8 mouse cellular contexts compared by ENCODE assay signal in the genomic region with DNA sequence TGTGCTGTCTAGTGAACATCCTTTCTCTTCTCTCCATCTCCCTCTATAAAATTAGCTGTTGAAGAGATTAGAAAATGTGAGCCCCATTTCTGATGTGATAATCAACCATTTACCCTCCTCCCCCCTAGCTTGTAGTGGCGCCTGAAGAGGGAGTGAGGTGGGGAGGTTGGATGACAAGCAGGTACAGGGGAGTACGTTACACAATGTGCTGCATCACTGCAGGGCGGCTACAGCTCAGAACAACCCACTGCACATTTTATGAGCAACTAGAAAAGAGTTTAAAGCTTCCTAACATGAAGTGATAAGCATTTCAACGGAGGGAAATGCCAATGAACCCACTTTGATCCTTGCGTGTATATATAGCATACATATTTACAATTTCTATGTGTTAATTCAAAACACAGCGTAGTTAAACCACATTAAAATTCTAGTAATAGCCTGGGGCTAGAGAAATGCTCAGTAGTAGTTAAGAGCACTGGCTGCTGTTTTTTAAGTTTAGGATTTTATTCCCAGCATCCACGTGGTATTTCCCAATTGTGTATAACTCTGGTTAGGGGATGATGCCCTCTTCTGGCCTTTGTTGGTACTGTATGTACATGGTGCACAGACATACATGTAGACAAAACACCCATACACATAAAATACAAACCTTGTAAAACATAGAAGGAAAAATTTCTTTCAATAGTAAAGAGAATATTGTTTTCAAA. TPM values are rescaled to one million over a fixed set of nuclear protein-coding genes. Genes with fewer than 3 reads are reported as not detected.
DNase-seq lines count a peak whose midpoint lies in the region; ATAC-seq and TF ChIP-seq lines count a peak whose summit lies in the region.

No protein-coding gene starts in this region.

- no peak overlapping the region for H3K27ac ChIP-seq in midbrain, embryonic 12.5 days (replicated peaks)

- H3K27me3 ChIP-seq in midbrain, embryonic 12.5 days, result no peaks in the 10 kb centered on the region

- no peaks in the 10 kb centered on the region for H3K36me3 ChIP-seq in midbrain, embryonic 12.5 days

- H3K9me3 ChIP-seq in midbrain, embryonic 12.5 days, result no peaks in the 10 kb centered on the region

- no peak for TF ChIP-seq POLR2A in brain, embryonic 14.5 days (IDR thresholded peaks at IDR 0.05; ENCODE audit: borderline replicate concordance, extremely low read depth, insufficient read depth, insufficient read length, poor library complexity, severe bottlenecking)

- H3K4me3 ChIP-seq in midbrain, embryonic 12.5 days, result no peak overlapping the region

- WGBS in midbrain, embryonic 12.5 days, result 77% methylated on average over 7 of the region's 7 CpGs

- DNase-seq in gastrocnemius, postnatal 10 days, result peak; percentile 65
- DNase-seq in gastrocnemius, adult 8-10 months (ENCODE audit: low spot score in 2 of 2), result no peak
- peak; percentile 25 to 31 for DNase-seq in B cell, adult 2 months
- DNase-seq in brain, embryonic 14.5 days (ENCODE audit: low read depth), result peak; percentile 80
- DNase-seq in layer of hippocampus, adult 18-20 months (ENCODE audit: low spot score in 2 of 2), result peak; percentile 30 to 80
- peak; percentile 63 for DNase-seq in thymus, postnatal 14 days

- no peak overlapping the region for H3K4me2 ChIP-seq in midbrain, embryonic 12.5 days (replicated peaks)

- peak; percentile 50; the same call in 1 of the 2 replicates for TF ChIP-seq CTCF in brain, embryonic 14.5 days (IDR thresholded peaks at IDR 0.05; ENCODE audit: borderline replicate concordance, extremely low read depth, insufficient read depth, insufficient read length)

- 0 out of 2 replicates have a peak, but pooled peaks have one; percentile 35 for ATAC-seq in frontal cortex, adult (ENCODE audit: low TSS enrichment)
- ATAC-seq in midbrain, embryonic 12.5 days (ENCODE audit: low FRiP score, low read depth), result peak; percentile 23; the same call in 1 of the 2 replicates

- H3K4me1 ChIP-seq in midbrain, embryonic 12.5 days, result no peaks in the 10 kb centered on the region

- no peak overlapping the region for H3K9ac ChIP-seq in midbrain, embryonic 12.5 days (replicated peaks)

RNA-seq across cellular contexts. Expression of a gene that starts 7.6 kb away (rescaled TPM):
- total RNA-seq in gastrocnemius, postnatal 10 days (2021), result 10 to 100 TPM; 31.9 to 33.2 TPM
- total RNA-seq in gastrocnemius, adult 8-10 months (2022), result 1 to 10 TPM in 2 of 4 experiments, under 1 TPM in 2; 0.36 to 6.5 (median 1.5) TPM
- 9.5 and 15.9 TPM in 2 replicates for polyA plus RNA-seq in brain, embryonic 14.5 days (2012; rRNA removed)
- total RNA-seq in layer of hippocampus, adult 18-20 months (2021), result 1 to 10 TPM in 1 of 2 experiments, under 1 TPM in 1; 0.63 to 7.3 TPM
- polyA plus RNA-seq in midbrain, embryonic 12.5 days (2016; fragmentation: Nextera tagmentation; extraction: Ambion mirVana), result 3.1 and 5.1 TPM in 2 replicates

Comparison
In these comparisons a context has a peak if more than half of its experiments do, and no peak if none do; other contexts are left out.
1. DNase-seq: peak in gastrocnemius, postnatal 10 days (single experiment), B cell, adult 2 months (2 of 2), brain, embryonic 14.5 days (single experiment), layer of hippocampus, adult 18-20 months (2 of 2) and thymus, postnatal 14 days (single experiment); none in gastrocnemius, adult 8-10 months (0 of 2).